Mouse (Mus musculus): ENCODE measurements at regions not wholly inside any gene's neighbourhood (a gene's known extent, or its start where the extent isn't known, plus 50 kb on each side); places are given as distances from the start of the nearest gene placed in this dataset.

- TF ChIP-seq CTCF (IDR thresholded peaks at IDR 0.05) (no peak), EP300 (IDR thresholded peaks at IDR 0.05) (no peak)
Observed at GRCm38 (mm10) chr2:108764703-108765102, 515.8 kb upstream of the Kif18a start.

All from lung, postnatal 0 days (tissue).